In the genomic region with DNA sequence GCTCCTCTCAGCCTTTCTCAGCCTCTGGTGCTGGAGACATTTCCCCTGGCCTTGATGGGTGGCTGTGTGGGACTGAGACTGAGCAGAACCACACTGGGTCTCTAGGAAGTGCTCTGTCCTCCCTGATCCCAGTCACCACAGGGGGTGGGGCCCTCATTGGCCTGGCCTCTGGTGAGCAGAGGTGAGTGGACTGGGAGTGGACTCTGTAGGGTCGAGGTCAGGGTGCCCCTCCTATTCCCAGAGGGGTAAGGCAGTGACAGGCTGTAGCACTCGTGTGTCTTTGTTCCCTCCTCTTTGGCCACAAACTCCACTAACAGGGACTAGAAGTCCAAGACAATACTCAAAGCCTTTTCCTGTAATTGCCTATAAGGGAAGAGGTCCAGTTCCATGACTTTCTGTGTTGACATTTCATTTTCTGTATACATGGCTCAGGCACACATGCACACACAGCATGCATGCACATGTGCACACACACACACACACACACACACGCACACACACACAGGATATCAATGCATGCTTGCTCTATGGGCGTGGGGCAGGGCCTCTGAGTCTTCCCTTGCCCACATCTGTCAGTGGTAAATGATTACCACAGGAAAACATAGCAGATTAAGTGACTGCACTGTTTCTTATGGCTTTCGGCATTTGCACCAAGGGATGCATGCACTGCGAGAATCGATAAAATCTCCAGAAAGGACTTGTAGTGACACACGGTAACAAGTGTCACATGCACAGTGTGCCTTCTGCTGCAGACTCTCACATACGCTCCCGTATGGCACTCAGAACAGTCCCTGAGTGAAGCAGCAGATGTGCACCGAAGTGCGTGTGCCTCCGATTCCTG, we compare ENCODE assay signal across 8 mouse cellular contexts.
DNase-seq lines count a peak whose midpoint lies in the region; ATAC-seq and TF ChIP-seq lines count a peak whose summit lies in the region.

No protein-coding gene starts in this region.

- no peaks in the 10 kb centered on the region for H3K27me3 ChIP-seq in testis, adult 2 months (ENCODE audit: control insufficient read depth, insufficient read depth, low read length)
- H3K27me3 ChIP-seq in neural tube, embryonic 12.5 days (replicated peaks) = no peaks in the 10 kb centered on the region; the same call in 1 of the 2 replicates

- H3K9me3 ChIP-seq in neural tube, embryonic 12.5 days = peaks cover 7% of the 10 kb centered on the region

- intact Hi-C loops in heart, postnatal 10 days (cut with DNase I) = no loop called here

- no peak overlapping the region for H3K4me2 ChIP-seq in neural tube, embryonic 12.5 days (replicated peaks)

- no peak overlapping the region for H3K4me3 ChIP-seq in testis, adult 2 months (ENCODE audit: control insufficient read depth, low read depth, low read length)
- H3K4me3 ChIP-seq in neural tube, embryonic 12.5 days = no peak overlapping the region

- ATAC-seq in neural tube, embryonic 12.5 days (ENCODE audit: low FRiP score, low read depth) = no peak

- TF ChIP-seq CTCF in testis, adult 2 months (IDR thresholded peaks at IDR 0.05; ENCODE audit: control insufficient read depth, insufficient read depth, insufficient replicate concordance, low read depth, low read length) = no peak

- no peak for DNase-seq in testis, postnatal 10 days (ENCODE audit: low spot score)
- peak; percentile 42 to 46 for DNase-seq in heart, postnatal 10 days
- DNase-seq in kidney, postnatal 25 days = peak; percentile 56 to 85
- DNase-seq in frontal cortex, postnatal 36 days (ENCODE audit: low spot score in 2 of 2) = no peak
- DNase-seq in urinary bladder, postnatal 25 days (ENCODE audit: low spot score) = no peak
- DNase-seq in left cerebral cortex, adult 18-20 months (ENCODE audit: low spot score in 2 of 2) = no peak

- WGBS in neural tube, embryonic 12.5 days = 70% methylated on average over 13 of the region's 13 CpGs

- peak overlapping the region; percentile 29; the same call in 1 of the 2 replicates for H3K9ac ChIP-seq in neural tube, embryonic 12.5 days

- H3K27ac ChIP-seq in testis, adult 2 months (ENCODE audit: control insufficient read depth, insufficient read depth, low read depth, low read length) = peak overlapping the region; percentile 32; the same call in 1 of the 2 replicates
- H3K27ac ChIP-seq in neural tube, embryonic 12.5 days = peak overlapping the region; percentile 37; the same call in 1 of the 2 replicates

- no peak for TF ChIP-seq POLR2A in testis, adult 2 months (IDR thresholded peaks at IDR 0.05; ENCODE audit: control insufficient read depth, low read depth, low read length)

- H3K4me1 ChIP-seq in testis, adult 2 months (ENCODE audit: control insufficient read depth, insufficient read depth, low read length) = no peaks in the 10 kb centered on the region
- peaks cover 38% of the 10 kb centered on the region for H3K4me1 ChIP-seq in neural tube, embryonic 12.5 days

- H3K36me3 ChIP-seq in testis, adult 2 months (ENCODE audit: control insufficient read depth, insufficient read depth, low read length) = no peaks in the 10 kb centered on the region
- H3K36me3 ChIP-seq in neural tube, embryonic 12.5 days = peaks cover 13% of the 10 kb centered on the region

Comparison
In these comparisons a context has a peak if more than half of its experiments do, and no peak if none do; other contexts are left out.
1. DNase-seq: peak in heart, postnatal 10 days (2 of 2) and kidney, postnatal 25 days (2 of 2); none in testis, postnatal 10 days (single experiment), frontal cortex, postnatal 36 days (0 of 2), urinary bladder, postnatal 25 days (single experiment) and left cerebral cortex, adult 18-20 months (0 of 2).